Mouse (Mus musculus) testis, adult 2 months (tissue): Measurements from ENCODE around the gene Plxdc2. TPM values are rescaled to one million over a fixed set of nuclear protein-coding genes. Genes with fewer than 3 reads are reported as not detected.
"Not testable (repeated sequence)": the region's sequence is repeated elsewhere in the genome, so short reads cannot be mapped to it uniquely, and the experiment has no call there.

Experiments used
- H3K27ac ChIP-seq: fragments of 200-500 bp; 2 replicates; pipeline ENCODE4 v1.5.1; 2012; ENCODE audit warnings: low read depth, low read length; ENCODE audit not compliant: control insufficient read depth, insufficient read depth
- H3K27me3 ChIP-seq: fragments of 200-500 bp; 2 replicates; pipeline ENCODE4 v1.6.1; 2012; ENCODE audit warnings: mild to moderate bottlenecking, low read length, moderate library complexity; ENCODE audit not compliant: control insufficient read depth, insufficient read depth
- H3K36me3 ChIP-seq: fragments of 200-500 bp; 2 replicates; pipeline ENCODE4 v1.6.1; 2012; ENCODE audit warnings: mild to moderate bottlenecking, low read length; ENCODE audit not compliant: control insufficient read depth, insufficient read depth
- H3K4me1 ChIP-seq: fragments of 200-500 bp; 2 replicates; pipeline ENCODE4 v1.6.1; 2012; ENCODE audit warnings: low read length; ENCODE audit not compliant: control insufficient read depth, insufficient read depth
- H3K4me3 ChIP-seq: fragments of 200-500 bp; 2 replicates; pipeline ENCODE4 v1.5.1; 2012; ENCODE audit warnings: low read depth, mild to moderate bottlenecking, low read length, moderate library complexity, mixed read lengths; ENCODE audit not compliant: control insufficient read depth
- CTCF ChIP-seq: fragments of 200-500 bp; IDR thresholded peaks from 2 replicates; pipeline ENCODE4 v1.5.1; 2012; ENCODE audit warnings: low read depth, mild to moderate bottlenecking, inconsistent platforms, low read length, moderate library complexity; ENCODE audit not compliant: control insufficient read depth, insufficient read depth, insufficient replicate concordance
- POLR2A ChIP-seq: fragments of 200-500 bp; IDR thresholded peaks from 2 replicates; pipeline ENCODE4 v1.6.1; 2012; ENCODE audit warnings: low read depth, mild to moderate bottlenecking, inconsistent platforms, low read length, moderate library complexity; ENCODE audit not compliant: control insufficient read depth
- polyA plus RNA-seq: library from polyadenylated mRNA; depleted of rRNA; stranded (reverse); fragments of >200 nt; gene quantifications from 2 replicates; pipeline ENCODE4 v1.2.3, GENCODE M21; 2012

Gene Plxdc2
- polyA plus RNA-seq, 1 experiment: 1.2 TPM

DNA sequence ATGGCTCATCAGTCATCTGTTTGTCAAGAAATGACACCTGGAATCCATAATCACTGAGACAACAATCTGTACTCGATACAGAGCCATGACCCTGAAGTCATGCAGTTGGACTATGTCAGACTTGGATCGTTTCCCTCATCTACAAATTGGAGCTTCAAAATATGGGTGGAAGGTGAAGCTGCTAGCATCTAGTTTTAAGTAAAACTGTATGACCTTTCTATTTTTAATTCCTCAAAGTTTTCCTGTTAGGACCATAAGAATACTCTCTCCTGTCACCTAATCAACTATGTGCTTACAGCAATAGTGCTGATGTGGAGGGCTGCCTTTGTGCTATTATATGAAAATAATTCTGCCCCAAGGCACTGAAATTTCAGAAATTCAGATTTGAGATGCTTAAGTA lies 401.1 kb downstream of the Plxdc2 start:
- no peaks in the 10 kb centered on the region for H3K4me1 ChIP-seq
- TF ChIP-seq CTCF: no peak
- TF ChIP-seq POLR2A: no peak

GRCm38 (mm10) chr2:16759766-16760165 lies 403.7 kb downstream of the Plxdc2 start:
- TF ChIP-seq CTCF: no peak
- TF ChIP-seq POLR2A: no peak
- Histone ChIP-seq H3K4me1 (no peaks in the 10 kb centered on the region), H3K36me3 (no peaks in the 10 kb centered on the region), H3K27me3 (no peaks in the 10 kb centered on the region), H3K4me3 (no peak overlapping the region), H3K27ac (no peak overlapping the region)

More for the DNA sequence above, 401.1 kb downstream of the Plxdc2 start:
- H3K36me3 ChIP-seq: no peaks in the 10 kb centered on the region
- no peak overlapping the region for H3K27ac ChIP-seq
- H3K4me3 ChIP-seq: no peak overlapping the region
- H3K27me3 ChIP-seq: no peaks in the 10 kb centered on the region

DNA sequence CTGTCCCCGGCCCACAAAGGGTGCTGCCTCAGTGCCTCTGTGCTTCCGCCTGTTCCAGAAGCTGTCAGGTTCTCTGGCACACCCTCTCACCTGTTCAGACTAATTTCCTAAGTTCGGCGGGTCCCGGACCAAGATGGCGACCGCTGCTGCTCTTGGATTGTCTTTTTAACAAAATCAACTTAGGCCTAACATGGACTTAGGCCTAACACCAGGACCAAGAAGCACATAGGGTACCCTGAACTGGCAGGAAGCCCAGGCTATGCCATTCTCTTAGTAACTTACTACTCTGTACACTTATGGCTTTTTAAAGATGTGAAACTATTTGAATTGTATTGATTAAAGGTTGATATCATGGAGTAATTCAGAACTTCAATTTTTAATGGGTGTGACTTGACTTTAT lies 413.0 kb downstream of the Plxdc2 start:
- H3K27ac ChIP-seq, H3K4me3 ChIP-seq, H3K27me3 ChIP-seq, H3K36me3 ChIP-seq, H3K4me1 ChIP-seq: not testable (repeated sequence)

GRCm38 (mm10) chr2:16773398-16774113 lies 417.5 kb downstream of the Plxdc2 start:
- H3K4me1 ChIP-seq: no peaks in the 10 kb centered on the region
- no peak overlapping the region for H3K27ac ChIP-seq
- H3K27me3 ChIP-seq: no peaks in the 10 kb centered on the region
- H3K36me3 ChIP-seq: no peaks in the 10 kb centered on the region
- no peak for TF ChIP-seq POLR2A
- TF ChIP-seq CTCF: no peak
- H3K4me3 ChIP-seq: no peak overlapping the region

GRCm38 (mm10) chr2:16774114-16774433 lies 418.0 kb downstream of the Plxdc2 start:
- H3K27me3 ChIP-seq: no peaks in the 10 kb centered on the region
- H3K36me3 ChIP-seq: no peaks in the 10 kb centered on the region
- TF ChIP-seq POLR2A (no peak), CTCF (no peak)
- H3K4me1 ChIP-seq: no peaks in the 10 kb centered on the region
- no peak overlapping the region for H3K27ac ChIP-seq
- H3K4me3 ChIP-seq: no peak overlapping the region

GRCm38 (mm10) chr2:16795283-16795682 lies 439.2 kb downstream of the Plxdc2 start:
- Histone ChIP-seq H3K27ac (no peak overlapping the region), H3K4me3 (no peak overlapping the region), H3K36me3 (no peaks in the 10 kb centered on the region), H3K4me1 (no peaks in the 10 kb centered on the region), H3K27me3 (no peaks in the 10 kb centered on the region)
- TF ChIP-seq POLR2A: no peak
- no peak for TF ChIP-seq CTCF
